Mouse (Mus musculus): Measurements from ENCODE around the gene Ttc16. TPM values are rescaled to one million over a fixed set of nuclear protein-coding genes. Genes with fewer than 3 reads are reported as not detected.

Ttc16 gene
- polyA plus RNA-seq, 1 experiment: 0.03 TPM

DNA sequence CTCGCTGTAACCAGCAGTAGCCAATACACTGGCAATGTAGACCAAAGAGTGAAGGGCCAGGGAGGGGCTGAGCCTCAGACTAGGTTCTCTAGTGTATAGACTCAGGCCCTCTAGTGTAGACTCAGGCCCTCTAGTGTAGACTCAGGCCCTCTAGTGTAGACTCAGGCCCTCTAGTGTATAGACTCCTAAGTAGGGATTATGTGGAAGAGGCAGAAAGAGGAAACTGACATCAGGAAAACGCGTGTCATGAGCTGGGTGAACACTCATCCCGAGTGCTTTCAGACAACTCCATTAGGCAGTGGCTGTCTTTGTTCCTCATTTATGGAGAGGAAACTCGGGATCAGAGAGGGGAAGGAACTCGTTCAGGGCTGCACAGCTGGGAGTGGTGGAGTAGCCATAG, 38.4 kb downstream of the Ttc16 start:
- no peaks in the 10 kb centered on the region for H3K9me3 ChIP-seq
- TF ChIP-seq GATA1 (IDR thresholded peaks at IDR 0.05; ENCODE audit: borderline replicate concordance, low read length) (no peak), FLI1 (IDR thresholded peaks at IDR 0.05; ENCODE audit: low read length) (no peak)
- peaks cover 44% of the 10 kb centered on the region for H3K36me3 ChIP-seq (replicated peaks; ENCODE audit: low read length)
- H3K4me1 ChIP-seq: peaks cover 74% of the 10 kb centered on the region
- H3K27me3 ChIP-seq (replicated peaks): peaks cover 5% of the 10 kb centered on the region
- H3K4me3 ChIP-seq (replicated peaks): peak overlapping the region; percentile 71

DNA sequence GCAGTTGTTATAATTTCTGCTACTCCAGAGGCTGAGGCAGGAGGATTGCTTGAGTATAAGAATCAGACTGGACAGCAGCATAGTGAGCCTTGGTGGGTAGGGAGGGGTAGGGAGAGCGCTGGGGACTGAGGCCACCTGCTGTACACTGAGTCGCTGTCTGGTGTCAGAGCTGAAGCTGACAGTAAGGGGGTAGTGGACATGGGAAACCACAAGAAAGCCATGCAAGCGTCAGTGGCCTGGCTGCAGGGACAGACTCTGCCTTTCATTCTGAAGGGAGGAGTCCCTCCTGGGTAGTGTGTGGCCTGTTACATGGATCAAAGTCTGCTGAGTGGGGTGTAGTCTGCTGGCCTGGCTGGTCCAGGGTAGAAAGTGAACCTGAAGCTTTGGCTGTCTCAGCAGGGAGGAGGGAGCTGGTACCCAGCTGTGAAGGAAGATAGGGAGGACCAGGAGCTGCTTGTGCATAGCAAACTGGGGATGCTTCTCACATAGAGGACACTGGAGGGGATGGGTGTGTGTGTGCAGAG, 39.1 kb downstream of the Ttc16 start:
- TF ChIP-seq GATA1 (IDR thresholded peaks at IDR 0.05; ENCODE audit: borderline replicate concordance, low read length): no peak
- TF ChIP-seq FLI1 (IDR thresholded peaks at IDR 0.05; ENCODE audit: low read length): no peak
- H3K36me3 ChIP-seq (replicated peaks; ENCODE audit: low read length): peaks cover 42% of the 10 kb centered on the region

DNA sequence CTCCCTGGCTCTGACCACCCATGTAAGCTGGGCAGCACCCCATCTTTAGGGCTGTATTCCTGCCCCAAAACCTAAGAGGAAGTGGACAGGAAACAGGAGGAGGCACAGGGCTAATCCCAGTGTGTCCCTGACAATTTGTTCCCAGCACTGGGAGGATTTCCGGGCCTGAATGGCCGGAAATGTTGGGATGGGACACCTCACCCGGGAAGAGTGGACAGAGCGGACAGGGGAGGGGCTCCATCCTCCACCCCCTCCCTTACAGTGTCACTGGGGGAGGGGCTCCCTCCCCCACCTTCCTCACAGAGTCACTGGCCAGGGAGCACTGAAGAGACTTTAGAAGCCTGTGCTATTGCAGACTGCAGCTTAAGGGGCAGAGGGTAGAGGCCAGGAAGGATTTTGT, 40.5 kb downstream of the Ttc16 start:
- TF ChIP-seq FLI1 (IDR thresholded peaks at IDR 0.05; ENCODE audit: low read length) (no peak), GATA1 (IDR thresholded peaks at IDR 0.05; ENCODE audit: borderline replicate concordance, low read length) (no peak)
- no peaks in the 10 kb centered on the region for H3K9me3 ChIP-seq
- H3K36me3 ChIP-seq (replicated peaks; ENCODE audit: low read length): peaks cover 41% of the 10 kb centered on the region
- H3K4me1 ChIP-seq: peaks cover 89% of the 10 kb centered on the region
- H3K27me3 ChIP-seq (replicated peaks): no peaks in the 10 kb centered on the region
- peak overlapping the region; percentile 80 for H3K4me3 ChIP-seq (replicated peaks)

More for the DNA sequence above, 39.1 kb downstream of the Ttc16 start:
- H3K4me1 ChIP-seq: peaks cover 79% of the 10 kb centered on the region
- no peaks in the 10 kb centered on the region for H3K27me3 ChIP-seq (replicated peaks)
- H3K9me3 ChIP-seq: no peaks in the 10 kb centered on the region
- H3K4me3 ChIP-seq (replicated peaks): peak overlapping the region; percentile 52

DNA sequence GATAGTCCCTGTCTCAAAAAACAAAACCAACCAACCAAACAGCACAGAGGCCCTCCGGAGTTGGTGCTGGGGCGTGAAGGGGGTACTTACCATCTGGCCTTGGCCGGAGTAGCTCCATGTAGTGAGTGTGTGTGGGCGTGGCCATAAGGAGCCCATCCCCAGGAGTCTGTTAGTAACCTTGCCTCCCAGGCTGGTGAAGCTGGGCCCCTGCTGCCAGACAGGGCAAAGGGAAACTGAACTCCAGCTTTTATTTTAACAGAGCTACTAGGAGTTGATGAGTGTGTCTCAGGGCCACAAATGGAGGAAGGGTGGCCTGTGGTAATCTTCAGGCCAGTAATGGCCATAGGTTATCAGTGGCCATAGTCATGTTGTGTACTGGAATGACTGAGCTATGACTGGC, 41.0 kb downstream of the Ttc16 start:
- peaks cover 85% of the 10 kb centered on the region for H3K4me1 ChIP-seq
- TF ChIP-seq GATA1 (IDR thresholded peaks at IDR 0.05; ENCODE audit: borderline replicate concordance, low read length) (no peak), FLI1 (IDR thresholded peaks at IDR 0.05; ENCODE audit: low read length) (no peak)
- no peaks in the 10 kb centered on the region for H3K27me3 ChIP-seq (replicated peaks)
- H3K36me3 ChIP-seq (replicated peaks; ENCODE audit: low read length): peaks cover 43% of the 10 kb centered on the region
- H3K4me3 ChIP-seq (replicated peaks): peak overlapping the region; percentile 80
- H3K9me3 ChIP-seq: no peaks in the 10 kb centered on the region

DNA sequence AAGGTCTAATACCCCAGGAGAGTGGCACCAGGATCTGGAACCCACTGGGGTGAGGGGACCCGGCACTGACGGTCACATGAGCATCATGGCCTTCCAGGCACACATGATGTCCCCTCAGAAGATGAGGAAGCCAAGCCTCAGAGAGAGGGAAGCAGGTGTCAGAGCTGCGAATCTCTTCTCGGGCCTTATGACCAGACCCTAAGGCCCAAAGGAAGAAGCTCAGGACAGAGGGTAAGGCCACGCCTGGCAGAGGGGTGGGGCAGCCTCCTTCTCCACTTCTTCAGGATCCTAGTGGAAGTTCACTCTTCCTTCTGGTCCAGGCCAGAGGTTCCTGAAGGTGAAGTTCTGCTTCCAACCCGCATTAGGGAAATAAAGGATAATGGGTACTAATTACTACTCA, 42.7 kb downstream of the Ttc16 start:
- no peak for TF ChIP-seq GATA1 (IDR thresholded peaks at IDR 0.05; ENCODE audit: borderline replicate concordance, low read length)
- no peak for TF ChIP-seq FLI1 (IDR thresholded peaks at IDR 0.05; ENCODE audit: low read length)
- H3K36me3 ChIP-seq (replicated peaks; ENCODE audit: low read length): peaks cover 51% of the 10 kb centered on the region
- peaks cover 83% of the 10 kb centered on the region for H3K4me1 ChIP-seq
- H3K27me3 ChIP-seq (replicated peaks): no peaks in the 10 kb centered on the region
- H3K4me3 ChIP-seq (replicated peaks): no peak overlapping the region
- H3K9me3 ChIP-seq: no peaks in the 10 kb centered on the region

DNA sequence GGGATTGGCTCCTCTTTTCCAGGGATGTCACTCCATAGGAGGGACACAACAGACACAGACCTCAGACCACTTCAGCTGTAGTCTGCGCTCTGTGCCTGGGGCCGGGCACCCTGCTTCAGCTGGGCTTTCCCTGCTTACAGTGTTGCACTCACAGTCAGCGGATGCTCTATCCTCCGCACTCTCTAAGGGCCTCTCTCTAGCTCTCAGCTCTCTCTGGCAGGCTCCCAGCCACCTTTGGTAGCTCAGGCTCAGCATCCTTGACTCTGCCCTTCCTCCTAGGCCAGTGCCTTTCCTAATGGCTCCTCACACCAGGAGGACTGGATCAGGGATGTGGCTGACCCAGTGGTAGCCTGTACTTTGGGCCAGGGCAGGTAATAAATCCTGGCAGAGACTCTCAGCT, 43.5 kb downstream of the Ttc16 start:
- peaks cover 83% of the 10 kb centered on the region for H3K4me1 ChIP-seq
- no peak for TF ChIP-seq GATA1 (IDR thresholded peaks at IDR 0.05; ENCODE audit: borderline replicate concordance, low read length)
- H3K4me3 ChIP-seq (replicated peaks): no peak overlapping the region
- H3K9me3 ChIP-seq: no peaks in the 10 kb centered on the region
- peaks cover 47% of the 10 kb centered on the region for H3K36me3 ChIP-seq (replicated peaks; ENCODE audit: low read length)
- H3K27me3 ChIP-seq (replicated peaks): no peaks in the 10 kb centered on the region

DNA sequence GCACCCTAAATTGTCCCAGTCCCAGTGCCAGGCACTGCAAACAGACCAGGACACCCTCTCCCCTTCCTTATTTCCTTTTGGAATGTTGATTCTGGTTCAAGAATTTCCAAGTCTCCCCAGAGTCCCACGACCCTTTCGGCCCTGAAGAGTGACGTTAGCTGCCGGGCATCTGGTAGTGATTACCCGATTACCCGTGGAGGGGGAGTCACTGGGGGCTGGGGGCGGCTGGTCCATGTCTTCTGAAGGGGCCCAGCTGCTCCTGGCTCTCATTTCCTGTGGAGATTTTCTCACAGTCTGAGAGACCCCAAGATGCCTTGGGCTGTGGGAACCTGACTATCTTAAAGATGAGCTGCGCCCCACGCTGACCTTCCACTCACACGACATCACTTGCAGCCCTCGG, 44.6 kb downstream of the Ttc16 start:
- Histone ChIP-seq H3K4me1 (peaks cover 73% of the 10 kb centered on the region), H3K27me3 (replicated peaks) (no peaks in the 10 kb centered on the region)

DNA sequence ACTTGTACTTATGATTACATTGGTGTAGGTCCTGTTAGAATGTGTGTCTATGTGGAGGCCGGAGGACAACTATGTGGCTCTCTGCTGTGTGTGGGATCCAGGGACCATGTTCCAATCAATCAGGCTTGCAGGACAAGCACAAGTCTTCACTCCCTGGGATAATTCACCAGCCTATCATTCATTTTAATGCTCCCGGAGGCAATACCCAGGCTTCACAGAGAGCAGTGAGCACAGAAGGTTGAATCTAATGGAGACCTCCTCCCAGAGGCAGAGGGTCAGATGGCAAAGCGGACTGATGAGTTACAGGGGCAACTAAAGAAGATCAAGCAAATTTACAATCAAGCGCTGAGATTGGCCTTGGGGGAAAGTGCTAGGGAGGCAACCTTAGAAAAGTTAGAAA, 45.9 kb downstream of the Ttc16 start:
- H3K4me1 ChIP-seq: peaks cover 70% of the 10 kb centered on the region
- H3K27me3 ChIP-seq (replicated peaks): no peaks in the 10 kb centered on the region
- peaks cover 62% of the 10 kb centered on the region for H3K36me3 ChIP-seq (replicated peaks; ENCODE audit: low read length)
- TF ChIP-seq GATA1 (IDR thresholded peaks at IDR 0.05; ENCODE audit: borderline replicate concordance, low read length) (no peak), FLI1 (IDR thresholded peaks at IDR 0.05; ENCODE audit: low read length) (no peak)
- no peak overlapping the region for H3K4me3 ChIP-seq (replicated peaks)
- H3K9me3 ChIP-seq: 0 out of 2 replicates have a peak, but pooled peaks cover 4% of the 10 kb centered on the region

More for the DNA sequence above, 44.6 kb downstream of the Ttc16 start:
- H3K4me3 ChIP-seq (replicated peaks): no peak overlapping the region
- peaks cover 50% of the 10 kb centered on the region for H3K36me3 ChIP-seq (replicated peaks; ENCODE audit: low read length)
- no peak for TF ChIP-seq FLI1 (IDR thresholded peaks at IDR 0.05; ENCODE audit: low read length)
- TF ChIP-seq GATA1 (IDR thresholded peaks at IDR 0.05; ENCODE audit: borderline replicate concordance, low read length): no peak
- H3K9me3 ChIP-seq: no peaks in the 10 kb centered on the region

DNA sequence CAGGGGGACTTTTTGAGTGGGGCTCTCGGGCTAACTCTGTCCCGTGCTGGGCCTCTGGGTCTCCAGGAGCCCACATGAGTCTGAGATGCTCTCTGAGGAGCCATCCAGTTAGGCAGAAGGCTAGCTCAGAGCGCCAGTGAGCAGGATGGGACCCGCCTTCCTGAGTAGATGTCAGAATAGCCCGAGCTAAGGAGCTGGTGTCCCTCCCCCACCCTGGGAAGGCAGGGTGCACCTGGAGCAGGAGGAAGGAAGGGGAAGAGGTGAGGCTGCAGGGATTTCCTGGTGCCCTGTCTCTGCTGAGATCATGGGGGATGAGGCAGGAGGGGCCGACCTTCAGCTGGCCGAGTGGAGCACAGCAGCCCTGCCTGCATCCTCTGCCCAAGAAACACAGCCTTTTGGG, 47.0 kb downstream of the Ttc16 start:
- Histone ChIP-seq H3K36me3 (replicated peaks; ENCODE audit: low read length) (peaks cover 61% of the 10 kb centered on the region), H3K4me1 (peaks cover 67% of the 10 kb centered on the region), H3K27me3 (replicated peaks) (no peaks in the 10 kb centered on the region), H3K4me3 (replicated peaks) (peak overlapping the region; percentile 56), H3K9me3 (0 out of 2 replicates have a peak, but pooled peaks cover 4% of the 10 kb centered on the region)
- TF ChIP-seq GATA1 (IDR thresholded peaks at IDR 0.05; ENCODE audit: borderline replicate concordance, low read length) (no peak), FLI1 (IDR thresholded peaks at IDR 0.05; ENCODE audit: low read length) (no peak)

DNA sequence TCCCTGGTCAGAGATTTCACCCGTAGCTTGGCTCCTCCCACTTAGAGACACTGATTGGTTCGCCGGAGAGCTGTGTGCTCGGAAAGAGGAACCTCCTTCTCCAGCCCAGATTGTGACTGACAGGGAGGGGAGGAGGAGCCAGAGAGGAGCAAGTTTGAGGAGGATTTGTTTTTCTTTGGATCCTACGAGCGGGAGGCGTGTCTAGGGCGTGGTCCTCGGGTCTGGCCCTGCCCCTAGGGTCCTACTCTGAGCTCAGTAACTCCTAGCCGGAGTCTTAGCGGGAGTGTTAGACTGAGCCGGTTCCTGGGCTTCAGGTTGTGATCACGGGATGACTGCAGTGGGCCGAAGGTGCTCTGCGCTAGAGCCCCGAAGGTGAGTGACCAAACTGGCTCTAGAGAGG, 48.0 kb downstream of the Ttc16 start:
- Histone ChIP-seq H3K4me1 (peaks cover 68% of the 10 kb centered on the region), H3K9me3 (0 out of 2 replicates have a peak, but pooled peaks cover 4% of the 10 kb centered on the region), H3K4me3 (replicated peaks) (peak overlapping the region; percentile 88), H3K36me3 (replicated peaks; ENCODE audit: low read length) (peaks cover 57% of the 10 kb centered on the region), H3K27me3 (replicated peaks) (no peaks in the 10 kb centered on the region)
- no peak for TF ChIP-seq FLI1 (IDR thresholded peaks at IDR 0.05; ENCODE audit: low read length)
- no peak for TF ChIP-seq GATA1 (IDR thresholded peaks at IDR 0.05; ENCODE audit: borderline replicate concordance, low read length)
